Comparison of ENCODE assay signal across 16 mouse cellular contexts in the genomic region with DNA sequence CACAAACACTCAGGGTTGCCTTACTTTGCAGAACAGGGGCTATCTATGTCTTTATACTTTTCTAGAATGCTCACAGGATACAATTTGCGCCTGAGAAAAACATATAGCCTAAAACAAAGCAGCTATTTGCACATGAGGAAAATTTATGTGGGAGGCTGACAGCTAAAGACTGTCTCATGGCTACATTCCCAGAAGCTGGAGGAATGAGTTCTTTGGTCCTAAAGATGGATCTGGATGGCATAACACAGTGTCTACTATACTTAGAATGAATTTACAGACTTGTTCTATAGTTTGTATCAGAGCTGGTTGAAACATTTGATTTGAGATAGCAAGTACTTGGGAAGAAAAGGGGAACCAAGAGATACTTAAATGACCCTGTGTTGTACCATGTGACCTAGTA.
DNase-seq lines count a peak whose midpoint lies in the region; ATAC-seq lines count a peak whose summit lies in the region.
"Had no signal": no experiment of that assay in that cellular context is flagged by ENCODE, and none has a peak within 500 bp of the region (broad histone marks: within the 10 kb centered on the region; RNA-seq: fewer than 3 reads in every experiment).

No protein-coding gene starts in this region.

- no peak for DNase-seq in frontal cortex, postnatal 10 days (ENCODE audit: low spot score in 2 of 2)
- peak; percentile 4 to 71 for DNase-seq in left cerebral cortex, postnatal 25 days (ENCODE audit: low spot score in 2 of 2)
- DNase-seq in left cerebral cortex, postnatal 4 days: no peak
- peak; percentile 63 for DNase-seq in brain, adult 2 months (ENCODE audit: low read depth, low spot score)
- peak; percentile 62 for DNase-seq in telencephalon, adult 2 months (ENCODE audit: low read depth, low spot score)
- DNase-seq: adrenal gland, postnatal 14 days; cerebellum, adult 18-20 months; cerebellum, adult 9-11 months; cerebellum, postnatal 36 days; gastrocnemius, adult 2 months; gastrocnemius, postnatal 25 days; heart, adult 11 months; heart, postnatal 36 days had no signal

- ATAC-seq in frontal cortex, adult (ENCODE audit: low TSS enrichment): peak; percentile 96
- ATAC-seq in activated CD4-positive, CD25-positive, alpha-beta regulatory T cell, adult 4 months: no peak
- ATAC-seq: forebrain, embryonic 13.5 days had no signal

- intact Hi-C loops in left cerebral cortex, postnatal 25 days (cut with DNase I): no loop called here
- intact Hi-C loops in left cerebral cortex, postnatal 4 days (cut with DNase I): no loop called here

Comparison
In these comparisons a context has a peak if more than half of its experiments do, and no peak if none do; other contexts are left out.
1. DNase-seq: peak in left cerebral cortex, postnatal 25 days (2 of 2), brain, adult 2 months (single experiment) and telencephalon, adult 2 months (single experiment); none in frontal cortex, postnatal 10 days (0 of 2) and left cerebral cortex, postnatal 4 days (single experiment).